Mouse (Mus musculus) olfactory bulb, adult 2 months (tissue): Measurements from ENCODE around the gene Gpr89. TPM values are rescaled to one million over a fixed set of nuclear protein-coding genes. Genes with fewer than 3 reads are reported as not detected.

Experiments
- H3K27ac ChIP-seq: fragments of 200-500 bp; 2 replicates; pipeline ENCODE4 v1.5.1; 2012; ENCODE audit warnings: low read depth, low read length; ENCODE audit not compliant: insufficient read depth
- H3K4me1 ChIP-seq: fragments of 200-500 bp; 2 replicates; pipeline ENCODE4 v1.6.1; 2012; ENCODE audit warnings: low read length; ENCODE audit not compliant: control insufficient read depth, insufficient read depth
- H3K4me3 ChIP-seq: fragments of 200-500 bp; 2 replicates; pipeline ENCODE4 v1.5.1; 2012; ENCODE audit warnings: mild to moderate bottlenecking, low read depth, low read length, moderate library complexity; ENCODE audit not compliant: insufficient read depth
- CTCF ChIP-seq: fragments of 200-500 bp; IDR thresholded peaks from 2 replicates; pipeline ENCODE4 v1.5.1; 2012; ENCODE audit warnings: low read depth, mild to moderate bottlenecking, low read length, moderate library complexity; ENCODE audit not compliant: insufficient read depth
- POLR2A ChIP-seq: fragments of 200-500 bp; IDR thresholded peaks from 2 replicates; pipeline ENCODE4 v1.6.1; 2012; ENCODE audit warnings: mild to moderate bottlenecking, low read depth, low read length, moderate library complexity; ENCODE audit not compliant: insufficient read depth
- WGBS: fragments of 180-500 bp; shearing (Covaris S2); methylation state at CpG from one replicate; pipeline ENCODE4 v1.1.7; 2018; 5-methylcytosine and 5-hydroxymethylcytosine counted together
- polyA plus RNA-seq: library from polyadenylated mRNA; stranded (reverse); fragments of >200 nt; gene quantifications from 2 replicates; pipeline ENCODE4 v1.2.4, GENCODE M21; 2012; ENCODE audit warnings: low replicate concordance; ENCODE audit not compliant: missing spikeins, insufficient read depth, insufficient read length

The Gpr89 gene
- polyA plus RNA-seq, 1 experiment: not detected

DNA sequence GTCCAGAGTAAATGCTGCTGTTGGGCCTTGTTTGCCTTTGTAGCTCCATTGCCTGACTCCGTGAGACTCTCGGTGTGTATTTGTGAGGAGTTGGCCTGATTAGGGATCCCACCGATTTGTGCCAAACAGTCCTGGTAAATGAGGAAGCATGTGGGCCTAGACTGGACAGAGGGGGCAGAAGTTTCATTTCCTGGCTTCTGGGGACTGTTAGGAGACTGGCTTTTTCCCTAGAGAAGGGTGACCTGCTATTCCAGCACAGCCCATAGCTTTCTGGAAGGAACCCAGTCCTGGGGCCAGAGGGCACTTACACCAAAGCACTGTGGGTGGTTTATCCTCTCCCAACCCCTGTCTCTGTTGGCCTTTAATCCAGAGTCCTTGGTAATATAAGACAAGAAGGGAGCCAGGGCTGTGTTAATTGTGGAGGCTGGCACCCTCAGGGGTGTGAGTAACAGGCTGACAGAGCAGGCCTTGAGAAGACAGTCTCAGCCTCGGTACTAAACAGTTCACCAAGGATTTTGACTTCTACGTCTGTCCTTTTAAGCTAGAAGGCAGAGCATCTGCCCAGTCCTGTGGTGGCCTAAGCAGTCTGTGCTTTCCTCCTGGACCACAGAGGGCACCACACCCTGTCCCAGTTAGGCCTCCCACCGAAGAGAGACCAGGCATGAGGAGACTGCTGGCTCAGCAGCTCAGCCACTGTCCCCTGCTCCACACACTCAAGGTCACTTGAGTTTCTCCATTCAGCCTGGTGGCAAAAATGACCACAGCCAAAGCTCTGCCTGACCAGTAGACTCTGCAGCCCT is 84.8 kb downstream of the Gpr89 start:
- TF ChIP-seq POLR2A: no peak
- no peak for TF ChIP-seq CTCF
- Histone ChIP-seq H3K27ac (no peak overlapping the region), H3K4me3 (no peak overlapping the region), H3K4me1 (no peaks in the 10 kb centered on the region)
- 76% methylated on average over 6 of the region's 6 CpGs for WGBS

Other genes with a start within 250 kb of the Gpr89 start
- not detected in 2 replicates for gene Ankrd35, start 235.2 kb downstream of the Gpr89 start, polyA plus RNA-seq
- not detected in 2 replicates for gene Pias3, start 209.0 kb downstream of the Gpr89 start, polyA plus RNA-seq
- gene Nudt17, start 196.8 kb downstream of the Gpr89 start, polyA plus RNA-seq: not detected in 2 replicates
- gene Polr3c, start 177.7 kb downstream of the Gpr89 start, polyA plus RNA-seq: not detected in 2 replicates
- gene Rnf115, start 177.7 kb downstream of the Gpr89 start, polyA plus RNA-seq: not detected in 2 replicates
- not detected in 2 replicates for gene Pdzk1, start 76.1 kb downstream of the Gpr89 start, polyA plus RNA-seq
- not detected in 2 replicates for gene Cd160, start 76.0 kb downstream of the Gpr89 start, polyA plus RNA-seq
- gene Gja5, start 653 bp downstream of the Gpr89 start, polyA plus RNA-seq: not detected in 2 replicates
- not detected in 2 replicates for gene Gja8, start 20.7 kb upstream of the Gpr89 start, polyA plus RNA-seq